Mouse (Mus musculus) megakaryocyte progenitor cell, adult 5-6 weeks (primary cell): ENCODE data around the gene Psap. TPM values are rescaled to one million over a fixed set of nuclear protein-coding genes. Genes with fewer than 3 reads are reported as not detected.
"Not testable (repeated sequence)": the region's sequence is repeated elsewhere in the genome, so short reads cannot be mapped to it uniquely, and the experiment has no call there.

Source experiments
- ATAC-seq: replicated peaks from 2 replicates; pipeline ENCODE4 v1.8.0; 2016; ENCODE audit warnings: mild to moderate bottlenecking, moderate TSS enrichment, inconsistent platforms; ENCODE audit not compliant: poor library complexity
- total RNA-seq, 2 experiments: library from RNA; stranded (forward) in 1 of 2; stranded (reverse) in 1 of 2; fragments of 157-497, 149-512 nt in 1 of 2; fragments of 200-1000 nt in 1 of 2; gene quantifications; 2 replicates each; pipeline versions ENCODE4 v1.2.3 to v1.2.4; 2015 to 2017

The Psap gene
- 173 and 221 TPM in 2 replicates for total RNA-seq (2015)
- 222 and 258 TPM in 2 replicates for total RNA-seq (2017)

- ATAC-seq: peak; percentile 82
Observed at GRCm38 (mm10) chr10:60277207-60278005, at the start of gene Psap. Psap (plus strand) TSS chr10:60277627.

GRCm38 (mm10) chr10:60227666-60228065, 49.8 kb upstream of the Psap start:
- no peak for ATAC-seq

- ATAC-seq: no peak
Observed at GRCm38 (mm10) chr10:60229113-60229512, 48.3 kb upstream of the Psap start.

- no peak for ATAC-seq
Observed at GRCm38 (mm10) chr10:60230321-60231088, 46.9 kb upstream of the Psap start.

- no peak for ATAC-seq
Observed at GRCm38 (mm10) chr10:60234006-60234405, 43.4 kb upstream of the Psap start.

GRCm38 (mm10) chr10:60235876-60236275, 41.6 kb upstream of the Psap start:
- ATAC-seq: not testable (repeated sequence)

GRCm38 (mm10) chr10:60237475-60238154, 39.8 kb upstream of the Psap start:
- ATAC-seq: peak; percentile 55

GRCm38 (mm10) chr10:60240416-60240815, 37.0 kb upstream of the Psap start:
- ATAC-seq: no peak

GRCm38 (mm10) chr10:60243941-60244340, 33.5 kb upstream of the Psap start:
- ATAC-seq: no peak

GRCm38 (mm10) chr10:60245041-60245440, 32.4 kb upstream of the Psap start:
- ATAC-seq: peak; percentile 98

GRCm38 (mm10) chr10:60245635-60246034, 31.8 kb upstream of the Psap start:
- no peak for ATAC-seq

GRCm38 (mm10) chr10:60246519-60246918, 30.9 kb upstream of the Psap start:
- peak; percentile 85 for ATAC-seq

GRCm38 (mm10) chr10:60248345-60248744, 29.1 kb upstream of the Psap start:
- not testable (repeated sequence) for ATAC-seq

GRCm38 (mm10) chr10:60250426-60250965, 26.9 kb upstream of the Psap start:
- no peak for ATAC-seq

- ATAC-seq: 0 out of 2 replicates have a peak, but pooled peaks have one; percentile 16
Observed at GRCm38 (mm10) chr10:60252187-60252586, 25.2 kb upstream of the Psap start.

GRCm38 (mm10) chr10:60252606-60253005, 24.8 kb upstream of the Psap start:
- ATAC-seq: peak; percentile 95

GRCm38 (mm10) chr10:60256088-60256487, 21.3 kb upstream of the Psap start:
- ATAC-seq: no peak

GRCm38 (mm10) chr10:60257261-60257825, 20.1 kb upstream of the Psap start:
- ATAC-seq: no peak

GRCm38 (mm10) chr10:60260557-60261294, 16.7 kb upstream of the Psap start:
- peak; percentile 77 for ATAC-seq

GRCm38 (mm10) chr10:60261530-60261929, 15.9 kb upstream of the Psap start:
- no peak for ATAC-seq
